Mouse (Mus musculus): Measurements from ENCODE around the gene Spon2. TPM values are rescaled to one million over a fixed set of nuclear protein-coding genes. Genes with fewer than 3 reads are reported as not detected.

The Spon2 gene
- polyA plus RNA-seq, 1 experiment from 2014 or later: 2.4 TPM

DNA sequence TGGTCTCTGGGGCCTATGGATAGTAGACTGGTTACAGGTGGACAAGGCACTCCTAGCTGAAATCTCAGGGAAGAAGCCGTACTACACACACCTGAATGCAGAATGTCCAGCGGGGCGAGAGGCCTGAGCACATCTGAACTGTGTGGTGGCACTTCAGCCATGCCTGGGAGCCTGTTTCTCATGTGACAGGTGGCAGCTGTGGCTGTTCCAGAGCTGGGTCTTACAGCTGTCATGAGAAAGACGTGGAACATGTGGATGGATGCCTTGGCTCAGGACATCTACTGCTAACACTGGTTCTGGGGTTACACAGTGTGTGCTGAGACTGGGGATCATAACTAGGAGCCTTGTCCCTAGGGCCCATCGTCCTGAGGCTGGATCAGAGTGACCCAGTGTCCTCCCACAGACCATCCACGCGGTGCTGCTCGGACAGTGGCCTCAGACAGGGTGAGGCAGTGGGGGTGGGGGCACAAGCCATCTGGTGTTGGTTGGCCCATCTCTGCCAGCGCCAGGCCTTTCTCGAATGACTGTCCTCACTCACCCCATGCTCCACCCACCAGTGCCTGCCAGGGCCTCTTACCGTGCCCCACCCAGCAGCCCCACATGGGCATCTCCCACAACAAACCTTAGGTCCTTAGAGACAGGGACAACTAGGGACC, 19.5 kb upstream of the Spon2 start:
- H3K27me3 ChIP-seq (replicated peaks; ENCODE audit: control insufficient read depth, insufficient read depth, low read length): no peaks in the 10 kb centered on the region
- H3K27ac ChIP-seq (ENCODE audit: low read depth, low read length): no peak overlapping the region
- peaks cover 7% of the 10 kb centered on the region; the same call in 1 of the 2 replicates for H3K36me3 ChIP-seq (ENCODE audit: control insufficient read depth, insufficient read depth, low read length)
- WGBS: 92% methylated on average over 11 of the region's 11 CpGs
- no peaks in the 10 kb centered on the region for H3K4me1 ChIP-seq (ENCODE audit: control insufficient read depth, insufficient read depth, low read length)
- H3K4me2 ChIP-seq (ENCODE audit: low read length): no peak overlapping the region
- DNase-seq (ENCODE audit: low spot score): no peak
- ATAC-seq: no peak
- H3K9ac ChIP-seq (ENCODE audit: low read length): no peak overlapping the region
- H3K4me3 ChIP-seq (ENCODE audit: low read depth, low read length): no peak overlapping the region
- H3K9me3 ChIP-seq (replicated peaks; ENCODE audit: control insufficient read depth, low read length): no peaks in the 10 kb centered on the region

DNA sequence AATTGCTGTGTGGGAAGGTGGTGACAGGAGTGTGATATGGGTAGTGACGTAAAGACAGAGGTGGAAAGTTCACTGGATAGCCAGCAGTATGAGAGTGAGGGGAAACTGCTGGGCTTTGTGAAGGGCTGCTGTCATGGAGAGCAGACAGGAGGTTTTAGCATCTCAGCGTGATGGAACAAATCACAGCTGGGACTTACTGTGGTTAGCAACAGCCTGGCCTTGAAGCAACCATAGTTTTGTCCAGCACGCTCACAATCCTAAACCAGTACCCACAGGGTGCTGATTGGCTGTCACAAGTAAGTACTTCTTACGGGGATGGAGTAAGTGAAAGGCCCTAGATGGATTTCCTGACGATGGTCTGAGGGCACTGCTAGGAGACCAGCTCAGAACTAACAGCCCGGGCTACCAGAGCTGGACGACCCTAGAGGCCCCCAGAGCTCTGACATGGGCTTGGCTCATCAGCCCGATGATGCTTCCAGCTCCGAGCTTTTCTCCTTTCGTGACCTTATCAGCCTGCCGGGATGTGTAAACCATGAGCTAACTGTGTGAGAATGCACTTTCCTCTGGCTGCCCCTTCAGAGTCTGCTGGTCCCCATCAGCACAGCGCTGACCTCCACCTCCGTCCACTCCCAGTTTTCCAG, 16.3 kb upstream of the Spon2 start:
- Histone ChIP-seq H3K27ac (ENCODE audit: low read depth, low read length) (no peak overlapping the region), H3K9me3 (replicated peaks; ENCODE audit: control insufficient read depth, low read length) (no peaks in the 10 kb centered on the region), H3K4me1 (ENCODE audit: control insufficient read depth, insufficient read depth, low read length) (no peaks in the 10 kb centered on the region), H3K4me2 (ENCODE audit: low read length) (no peak overlapping the region), H3K36me3 (ENCODE audit: control insufficient read depth, insufficient read depth, low read length) (no peaks in the 10 kb centered on the region), H3K9ac (ENCODE audit: low read length) (no peak overlapping the region), H3K4me3 (ENCODE audit: low read depth, low read length) (no peak overlapping the region), H3K27me3 (replicated peaks; ENCODE audit: control insufficient read depth, insufficient read depth, low read length) (no peaks in the 10 kb centered on the region)
- DNase-seq (ENCODE audit: low spot score): no peak
- ATAC-seq: no peak
- 79% methylated on average over 13 of the region's 13 CpGs for WGBS

DNA sequence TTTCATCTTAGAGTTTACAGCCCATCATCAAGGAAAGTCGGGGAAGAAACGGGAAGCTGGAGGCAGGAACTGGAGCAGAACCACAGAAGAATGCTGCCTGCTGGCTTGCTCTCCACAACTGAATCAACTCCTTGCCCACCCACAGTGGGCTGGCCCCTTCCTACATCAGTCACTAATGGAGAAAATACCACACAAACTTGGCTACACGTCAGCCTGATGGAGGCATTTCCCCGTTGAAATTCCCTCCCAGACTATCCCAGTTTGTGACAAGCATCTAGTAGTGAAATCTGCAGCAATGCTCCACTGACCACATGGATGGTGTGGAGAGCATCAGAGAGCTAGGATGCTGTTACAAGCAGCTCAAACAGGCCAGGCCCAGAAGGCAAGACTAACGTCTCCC, 14.5 kb upstream of the Spon2 start:
- Histone ChIP-seq H3K4me1 (ENCODE audit: control insufficient read depth, insufficient read depth, low read length) (no peaks in the 10 kb centered on the region), H3K9me3 (replicated peaks; ENCODE audit: control insufficient read depth, low read length) (no peaks in the 10 kb centered on the region), H3K4me2 (ENCODE audit: low read length) (no peak overlapping the region), H3K9ac (ENCODE audit: low read length) (no peak overlapping the region), H3K36me3 (ENCODE audit: control insufficient read depth, insufficient read depth, low read length) (no peaks in the 10 kb centered on the region), H3K27me3 (replicated peaks; ENCODE audit: control insufficient read depth, insufficient read depth, low read length) (no peaks in the 10 kb centered on the region), H3K4me3 (ENCODE audit: low read depth, low read length) (no peak overlapping the region), H3K27ac (ENCODE audit: low read depth, low read length) (no peak overlapping the region)
- WGBS: 79% methylated on average over 5 of the region's 5 CpGs
- DNase-seq (ENCODE audit: low spot score) (no peak), ATAC-seq (no peak)

DNA sequence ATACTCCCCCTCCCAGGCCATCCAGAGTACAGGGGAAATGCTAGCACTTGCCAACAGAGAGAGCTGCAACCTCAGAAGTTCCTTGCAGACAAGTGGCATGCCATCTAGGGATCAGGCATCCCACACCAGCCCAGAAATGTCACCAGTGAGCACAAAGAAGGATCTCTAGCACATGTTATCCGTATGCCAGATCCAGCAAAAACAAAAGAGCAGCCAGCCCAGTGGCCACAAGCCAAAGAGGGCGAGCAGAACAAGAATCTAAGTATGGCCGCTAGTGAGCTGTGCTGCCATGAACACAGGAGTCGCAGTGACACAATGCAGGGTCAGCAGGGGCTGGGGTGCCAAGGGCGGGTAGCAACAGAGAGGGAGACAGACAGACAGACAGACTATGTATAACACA, 12.0 kb upstream of the Spon2 start:
- Histone ChIP-seq H3K27me3 (replicated peaks; ENCODE audit: control insufficient read depth, insufficient read depth, low read length) (no peaks in the 10 kb centered on the region), H3K4me2 (ENCODE audit: low read length) (no peak overlapping the region), H3K9ac (ENCODE audit: low read length) (no peak overlapping the region), H3K9me3 (replicated peaks; ENCODE audit: control insufficient read depth, low read length) (no peaks in the 10 kb centered on the region), H3K4me3 (ENCODE audit: low read depth, low read length) (no peak overlapping the region), H3K27ac (ENCODE audit: low read depth, low read length) (no peak overlapping the region), H3K4me1 (ENCODE audit: control insufficient read depth, insufficient read depth, low read length) (no peaks in the 10 kb centered on the region), H3K36me3 (ENCODE audit: control insufficient read depth, insufficient read depth, low read length) (no peaks in the 10 kb centered on the region)
- WGBS: 36% methylated on average over 5 of the region's 5 CpGs
- DNase-seq (ENCODE audit: low spot score) (peak; percentile 34), ATAC-seq (no peak)

DNA sequence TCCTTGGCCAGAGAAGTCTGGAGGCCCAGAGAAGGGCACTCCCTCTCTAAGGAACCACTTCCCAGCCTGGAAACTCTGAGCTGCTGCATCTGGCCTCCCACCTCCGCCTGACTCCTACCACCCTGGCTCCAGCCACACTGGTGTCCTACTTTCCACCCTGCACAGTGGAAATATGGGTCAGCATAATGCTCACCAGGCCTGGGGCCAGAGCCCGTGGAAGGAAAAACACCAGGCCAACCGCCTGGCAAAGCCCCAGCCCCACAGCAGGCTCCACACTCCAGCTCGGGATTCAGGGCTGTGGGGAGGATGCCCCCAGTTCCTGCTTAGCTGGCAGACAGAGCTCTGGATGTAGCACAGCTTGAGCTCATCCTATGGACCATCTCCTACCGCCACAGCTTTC, 10.2 kb upstream of the Spon2 start:
- no peak overlapping the region for H3K9ac ChIP-seq (ENCODE audit: low read length)
- no peaks in the 10 kb centered on the region for H3K9me3 ChIP-seq (replicated peaks; ENCODE audit: control insufficient read depth, low read length)
- H3K4me1 ChIP-seq (ENCODE audit: control insufficient read depth, insufficient read depth, low read length): no peaks in the 10 kb centered on the region
- H3K4me3 ChIP-seq (ENCODE audit: low read depth, low read length): no peak overlapping the region
- H3K4me2 ChIP-seq (ENCODE audit: low read length): no peak overlapping the region
- no peak overlapping the region for H3K27ac ChIP-seq (ENCODE audit: low read depth, low read length)
- WGBS: 64% methylated on average over 5 of the region's 5 CpGs
- ATAC-seq: no peak
- no peaks in the 10 kb centered on the region for H3K36me3 ChIP-seq (ENCODE audit: control insufficient read depth, insufficient read depth, low read length)
- no peaks in the 10 kb centered on the region for H3K27me3 ChIP-seq (replicated peaks; ENCODE audit: control insufficient read depth, insufficient read depth, low read length)
- no peak for DNase-seq (ENCODE audit: low spot score)

DNA sequence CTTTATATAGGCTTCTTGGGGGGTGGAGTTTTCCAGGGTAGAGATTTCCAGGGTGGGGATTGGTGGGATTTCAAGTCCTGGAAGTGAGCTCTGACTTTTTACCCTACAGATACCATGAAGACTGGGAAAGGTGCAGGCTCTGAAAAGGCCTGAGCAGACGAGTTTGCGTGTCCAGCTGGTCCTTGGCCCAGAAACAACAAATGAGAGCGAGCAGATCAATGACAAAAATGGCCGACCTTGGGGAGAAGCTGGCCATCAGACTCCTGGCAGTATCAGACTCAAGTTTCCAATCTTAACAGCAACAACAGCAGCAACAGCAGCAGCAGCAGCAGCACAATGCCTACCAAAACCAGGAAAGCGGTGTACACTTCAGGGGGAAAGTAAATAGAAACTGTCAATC, 7.4 kb upstream of the Spon2 start:
- Histone ChIP-seq H3K36me3 (ENCODE audit: control insufficient read depth, insufficient read depth, low read length) (no peaks in the 10 kb centered on the region), H3K27me3 (replicated peaks; ENCODE audit: control insufficient read depth, insufficient read depth, low read length) (no peaks in the 10 kb centered on the region), H3K4me1 (ENCODE audit: control insufficient read depth, insufficient read depth, low read length) (no peaks in the 10 kb centered on the region), H3K9me3 (replicated peaks; ENCODE audit: control insufficient read depth, low read length) (no peaks in the 10 kb centered on the region), H3K4me3 (ENCODE audit: low read depth, low read length) (no peak overlapping the region), H3K27ac (ENCODE audit: low read depth, low read length) (no peak overlapping the region), H3K9ac (ENCODE audit: low read length) (no peak overlapping the region), H3K4me2 (ENCODE audit: low read length) (no peak overlapping the region)
- DNase-seq (ENCODE audit: low spot score): no peak
- WGBS: 92% methylated on average over 5 of the region's 5 CpGs
- no peak for ATAC-seq

DNA sequence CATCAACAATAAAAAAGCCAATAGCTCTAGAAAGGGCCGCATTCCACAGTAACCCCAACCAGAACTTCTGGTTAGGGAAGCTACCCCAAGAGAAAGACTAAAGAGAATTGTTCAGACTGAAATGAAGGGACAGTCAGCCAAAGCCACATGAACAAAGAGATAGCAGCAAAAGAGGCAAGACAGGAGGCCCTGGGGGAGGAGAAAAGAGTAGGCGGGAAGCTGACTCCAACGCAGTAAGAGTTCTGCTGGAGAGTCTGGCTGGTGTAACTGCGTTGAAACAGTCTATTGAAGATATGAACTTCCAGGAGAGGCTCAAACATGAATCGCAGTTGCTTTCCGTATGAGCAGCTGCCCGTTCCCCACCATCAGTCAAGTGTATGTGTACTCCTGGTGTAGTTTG, 6.2 kb upstream of the Spon2 start:
- 88% methylated on average over 7 of the region's 7 CpGs for WGBS
- no peak overlapping the region for H3K4me2 ChIP-seq (ENCODE audit: low read length)
- no peaks in the 10 kb centered on the region for H3K36me3 ChIP-seq (ENCODE audit: control insufficient read depth, insufficient read depth, low read length)
- H3K9ac ChIP-seq (ENCODE audit: low read length): no peak overlapping the region
- no peaks in the 10 kb centered on the region for H3K4me1 ChIP-seq (ENCODE audit: control insufficient read depth, insufficient read depth, low read length)
- no peaks in the 10 kb centered on the region for H3K9me3 ChIP-seq (replicated peaks; ENCODE audit: control insufficient read depth, low read length)
- H3K27ac ChIP-seq (ENCODE audit: low read depth, low read length): no peak overlapping the region
- H3K4me3 ChIP-seq (ENCODE audit: low read depth, low read length): no peak overlapping the region
- no peak for DNase-seq (ENCODE audit: low spot score)
- no peaks in the 10 kb centered on the region for H3K27me3 ChIP-seq (replicated peaks; ENCODE audit: control insufficient read depth, insufficient read depth, low read length)
- ATAC-seq: no peak

DNA sequence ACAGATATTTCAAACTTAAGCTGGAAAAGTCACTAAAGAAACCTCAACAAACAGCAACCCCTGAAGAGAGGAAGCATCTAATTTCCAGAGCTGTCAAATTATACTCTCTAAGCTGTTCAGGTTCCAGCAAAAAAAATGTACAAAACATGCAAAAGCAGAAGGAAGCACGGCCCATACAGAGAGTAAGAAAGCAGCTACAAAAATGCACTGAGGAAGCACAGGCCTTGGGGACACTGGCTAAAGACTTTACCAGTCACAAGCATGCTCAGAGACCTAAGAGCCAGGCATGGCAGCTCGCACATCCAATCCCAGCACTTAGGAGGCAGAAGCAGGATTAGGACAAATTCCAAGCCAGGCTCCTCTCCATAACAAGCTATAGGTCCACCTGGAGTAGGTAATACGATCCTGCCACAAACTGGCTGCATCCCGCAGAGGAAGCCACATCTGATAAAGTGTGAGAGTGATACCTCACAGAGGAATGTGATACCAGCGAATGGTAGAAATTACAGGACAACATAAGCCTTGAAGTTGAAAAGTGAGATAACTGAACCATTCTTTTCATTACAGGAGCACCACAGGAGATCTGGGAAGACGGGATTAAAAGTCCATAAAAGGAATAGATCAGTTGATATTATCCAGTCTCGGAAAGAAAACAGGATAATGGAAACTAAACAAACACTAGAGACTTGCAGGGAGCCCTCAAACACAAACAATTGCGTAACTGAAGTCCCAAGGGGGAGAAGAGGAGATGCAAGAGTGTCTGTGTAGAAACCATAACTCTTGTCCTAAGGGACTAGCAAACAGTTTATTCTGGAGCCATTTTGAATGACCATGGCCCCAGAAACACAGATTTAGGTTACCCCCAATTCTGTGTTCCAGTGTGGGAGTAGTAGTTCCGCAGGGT, 4.8 kb upstream of the Spon2 start:
- Histone ChIP-seq H3K9me3 (replicated peaks; ENCODE audit: control insufficient read depth, low read length) (no peaks in the 10 kb centered on the region), H3K27ac (ENCODE audit: low read depth, low read length) (no peak overlapping the region), H3K9ac (ENCODE audit: low read length) (no peak overlapping the region), H3K4me1 (ENCODE audit: control insufficient read depth, insufficient read depth, low read length) (no peaks in the 10 kb centered on the region), H3K36me3 (ENCODE audit: control insufficient read depth, insufficient read depth, low read length) (no peaks in the 10 kb centered on the region), H3K4me2 (ENCODE audit: low read length) (no peak overlapping the region), H3K27me3 (replicated peaks; ENCODE audit: control insufficient read depth, insufficient read depth, low read length) (no peaks in the 10 kb centered on the region), H3K4me3 (ENCODE audit: low read depth, low read length) (no peak overlapping the region)
- no peak for DNase-seq (ENCODE audit: low spot score)
- ATAC-seq: no peak
- WGBS: 73% methylated on average over 9 of the region's 9 CpGs

DNA sequence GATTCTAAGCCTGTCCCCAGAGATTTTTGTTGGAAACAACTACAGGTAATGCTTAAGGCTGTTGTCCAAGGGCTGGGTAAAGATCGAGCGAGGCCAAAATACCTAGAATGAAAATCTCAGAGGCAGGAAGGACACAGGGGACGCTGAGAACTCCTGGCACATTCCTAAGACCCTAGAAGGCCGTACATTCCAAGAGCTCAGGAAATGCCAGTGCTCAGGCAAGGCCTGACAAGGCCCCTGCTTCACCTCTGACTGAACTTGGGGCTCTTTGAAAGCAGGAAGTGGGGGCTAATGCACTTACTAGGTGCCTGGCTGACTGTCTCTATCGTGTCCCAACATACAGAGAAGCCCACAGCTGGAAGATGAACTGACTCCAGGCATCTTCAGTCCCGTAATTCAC, 4.1 kb upstream of the Spon2 start:
- no peaks in the 10 kb centered on the region for H3K27me3 ChIP-seq (replicated peaks; ENCODE audit: control insufficient read depth, insufficient read depth, low read length)
- no peak overlapping the region for H3K4me2 ChIP-seq (ENCODE audit: low read length)
- no peak overlapping the region for H3K27ac ChIP-seq (ENCODE audit: low read depth, low read length)
- ATAC-seq (no peak), DNase-seq (ENCODE audit: low spot score) (no peak)
- no peaks in the 10 kb centered on the region for H3K9me3 ChIP-seq (replicated peaks; ENCODE audit: control insufficient read depth, low read length)
- H3K4me1 ChIP-seq (ENCODE audit: control insufficient read depth, insufficient read depth, low read length): no peaks in the 10 kb centered on the region
- WGBS: 81% methylated on average over 6 of the region's 6 CpGs
- H3K4me3 ChIP-seq (ENCODE audit: low read depth, low read length): no peak overlapping the region
- H3K9ac ChIP-seq (ENCODE audit: low read length): no peak overlapping the region
- H3K36me3 ChIP-seq (ENCODE audit: control insufficient read depth, insufficient read depth, low read length): no peaks in the 10 kb centered on the region

Measured in forebrain, embryonic 14.5 days (tissue).